In genomic region chr3:56471823-56472222, GRCm38 (mm10) we compare ENCODE assay signal across 30 mouse cellular contexts.
DNase-seq lines count a peak whose midpoint lies in the region; ATAC-seq and TF ChIP-seq lines count a peak whose summit lies in the region.
"Had no signal": no experiment of that assay in that cellular context is flagged by ENCODE, and none has a peak within 500 bp of the region (broad histone marks: within the 10 kb centered on the region; RNA-seq: fewer than 3 reads in every experiment).

No protein-coding gene starts in this region.

- no peak for ATAC-seq in hindbrain, embryonic 13.5 days (ENCODE audit: low FRiP score)
- ATAC-seq in hindbrain, embryonic 16.5 days, result no peak
- ATAC-seq in midbrain, embryonic 12.5 days (ENCODE audit: low FRiP score, low read depth), result peak; percentile 44; the same call in 1 of the 2 replicates
- ATAC-seq in midbrain, postnatal 0 days (ENCODE audit: low FRiP score), result no peak
- no peak for ATAC-seq in forebrain, embryonic 15.5 days (replicated peaks)
- ATAC-seq: hindbrain, postnatal 0 days; intestine, embryonic 15.5 days; lung, postnatal 0 days had no signal

- peaks cover 26% of the 10 kb centered on the region for H3K4me1 ChIP-seq in hindbrain, embryonic 13.5 days (replicated peaks)
- peaks cover 10% of the 10 kb centered on the region for H3K4me1 ChIP-seq in hindbrain, embryonic 16.5 days (ENCODE audit: control insufficient read depth, insufficient read depth, low read depth, low read length)
- peaks cover 39% of the 10 kb centered on the region for H3K4me1 ChIP-seq in midbrain, embryonic 12.5 days
- H3K4me1 ChIP-seq in midbrain, postnatal 0 days (ENCODE audit: insufficient read depth, low read length), result 0 out of 2 replicates have a peak, but pooled peaks cover 4% of the 10 kb centered on the region
- peaks cover 42% of the 10 kb centered on the region for H3K4me1 ChIP-seq in forebrain, embryonic 15.5 days
- H3K4me1 ChIP-seq: intestine, embryonic 15.5 days; liver, embryonic 13.5 days had no signal

- no peak for DNase-seq in midbrain, postnatal 0 days (ENCODE audit: low spot score)
- DNase-seq in mesoderm, embryonic 11.5 days (ENCODE audit: low read depth, low spot score), result peak; percentile 27
- no peak for DNase-seq in adrenal gland, postnatal 25 days
- DNase-seq: adrenal gland, adult 2 months; B cell, adult 2 months; cerebellum, adult 8-10 months; cerebellum, postnatal 25 days; heart, adult 2 months; heart, postnatal 4 days; kidney, adult 2 months; liver, embryonic 13.5 days; lung, adult 18-20 months; lung, postnatal 4 days; right cerebral cortex, postnatal 4 days; thymus, adult 18-20 months; thymus, postnatal 4 days had no signal

- H3K36me3 ChIP-seq in hindbrain, embryonic 13.5 days, result no peaks in the 10 kb centered on the region
- no peaks in the 10 kb centered on the region for H3K36me3 ChIP-seq in hindbrain, embryonic 16.5 days (ENCODE audit: control insufficient read depth, insufficient read depth, low read length)
- no peaks in the 10 kb centered on the region for H3K36me3 ChIP-seq in midbrain, embryonic 12.5 days
- no peaks in the 10 kb centered on the region for H3K36me3 ChIP-seq in midbrain, postnatal 0 days (ENCODE audit: insufficient read depth, low read length)
- H3K36me3 ChIP-seq in forebrain, embryonic 15.5 days, result no peaks in the 10 kb centered on the region
- H3K36me3 ChIP-seq: embryonic facial prominence, embryonic 12.5 days; heart, embryonic 12.5 days; intestine, embryonic 15.5 days; limb, embryonic 10.5 days; limb, embryonic 15.5 days; liver, embryonic 13.5 days had no signal

- H3K9ac ChIP-seq in hindbrain, embryonic 13.5 days, result no peak overlapping the region
- no peak overlapping the region for H3K9ac ChIP-seq in hindbrain, embryonic 16.5 days (ENCODE audit: low read depth, low read length)
- no peak overlapping the region for H3K9ac ChIP-seq in midbrain, embryonic 12.5 days (replicated peaks)
- H3K9ac ChIP-seq in midbrain, postnatal 0 days (replicated peaks; ENCODE audit: low read length, poor library complexity, severe bottlenecking), result no peak overlapping the region
- no peak overlapping the region for H3K9ac ChIP-seq in forebrain, embryonic 15.5 days (replicated peaks)
- H3K9ac ChIP-seq: embryonic facial prominence, embryonic 12.5 days; heart, embryonic 12.5 days; intestine, embryonic 15.5 days; limb, embryonic 15.5 days; liver, embryonic 13.5 days had no signal

- no peak overlapping the region for H3K4me3 ChIP-seq in hindbrain, embryonic 13.5 days
- no peak overlapping the region for H3K4me3 ChIP-seq in hindbrain, embryonic 16.5 days (ENCODE audit: low read length)
- no peak overlapping the region for H3K4me3 ChIP-seq in midbrain, embryonic 12.5 days
- no peak overlapping the region for H3K4me3 ChIP-seq in midbrain, postnatal 0 days (ENCODE audit: low read depth, low read length)
- H3K4me3 ChIP-seq in forebrain, embryonic 15.5 days, result no peak overlapping the region
- H3K4me3 ChIP-seq: embryonic facial prominence, embryonic 12.5 days; heart, adult 2 months; heart, embryonic 12.5 days; intestine, embryonic 15.5 days; limb, embryonic 10.5 days; limb, embryonic 15.5 days; liver, embryonic 13.5 days; myocyte had no signal

- peak overlapping the region; percentile 48; the same call in 1 of the 2 replicates for H3K27ac ChIP-seq in hindbrain, embryonic 13.5 days
- no peak overlapping the region for H3K27ac ChIP-seq in hindbrain, embryonic 16.5 days (ENCODE audit: low read depth, low read length)
- peak overlapping the region; percentile 77 for H3K27ac ChIP-seq in midbrain, embryonic 12.5 days (replicated peaks)
- H3K27ac ChIP-seq in midbrain, postnatal 0 days (ENCODE audit: low read depth, low read length), result no peak overlapping the region
- H3K27ac ChIP-seq in forebrain, embryonic 15.5 days (replicated peaks), result peak overlapping the region; percentile 43
- H3K27ac ChIP-seq: embryonic facial prominence, embryonic 12.5 days; heart, adult 2 months; hindbrain, postnatal 0 days; intestine, embryonic 15.5 days; kidney, postnatal 0 days; limb, embryonic 10.5 days; limb, embryonic 15.5 days; liver, embryonic 13.5 days; stomach, postnatal 0 days had no signal

- H3K27me3 ChIP-seq in hindbrain, embryonic 13.5 days, result no peaks in the 10 kb centered on the region
- no peaks in the 10 kb centered on the region for H3K27me3 ChIP-seq in hindbrain, embryonic 16.5 days (replicated peaks; ENCODE audit: control insufficient read depth, insufficient read depth, low read length)
- H3K27me3 ChIP-seq in midbrain, embryonic 12.5 days, result no peaks in the 10 kb centered on the region
- no peaks in the 10 kb centered on the region for H3K27me3 ChIP-seq in midbrain, postnatal 0 days (ENCODE audit: insufficient read depth, low read length)
- H3K27me3 ChIP-seq in forebrain, embryonic 15.5 days, result no peaks in the 10 kb centered on the region
- H3K27me3 ChIP-seq: embryonic facial prominence, embryonic 12.5 days; heart, embryonic 12.5 days; intestine, embryonic 15.5 days; limb, embryonic 15.5 days; liver, embryonic 13.5 days had no signal

- 36% methylated on average over 5 of the region's 5 CpGs for WGBS in hindbrain, embryonic 13.5 days
- WGBS in hindbrain, embryonic 16.5 days, result 45% methylated on average over 5 of the region's 5 CpGs
- WGBS in midbrain, embryonic 12.5 days, result 29% methylated on average over 5 of the region's 5 CpGs
- 35% methylated on average over 5 of the region's 5 CpGs for WGBS in midbrain, postnatal 0 days
- WGBS in forebrain, embryonic 15.5 days, result 12% methylated on average over 5 of the region's 5 CpGs

- no peak for TF ChIP-seq CTCF in midbrain, postnatal 0 days (IDR thresholded peaks at IDR 0.05)

- H3K4me2 ChIP-seq in hindbrain, embryonic 13.5 days, result no peak overlapping the region
- no peak overlapping the region for H3K4me2 ChIP-seq in hindbrain, embryonic 16.5 days (ENCODE audit: low read length)
- no peak overlapping the region for H3K4me2 ChIP-seq in midbrain, embryonic 12.5 days (replicated peaks)
- no peak overlapping the region for H3K4me2 ChIP-seq in midbrain, postnatal 0 days (ENCODE audit: low read depth, low read length, poor library complexity, severe bottlenecking)
- no peak overlapping the region for H3K4me2 ChIP-seq in forebrain, embryonic 15.5 days (replicated peaks)
- H3K4me2 ChIP-seq: embryonic facial prominence, embryonic 12.5 days; heart, embryonic 12.5 days; intestine, embryonic 15.5 days; limb, embryonic 15.5 days; liver, embryonic 13.5 days had no signal

- no peaks in the 10 kb centered on the region for H3K9me3 ChIP-seq in hindbrain, embryonic 13.5 days
- no peaks in the 10 kb centered on the region for H3K9me3 ChIP-seq in hindbrain, embryonic 16.5 days (ENCODE audit: control insufficient read depth, low read length)
- H3K9me3 ChIP-seq in midbrain, embryonic 12.5 days, result no peaks in the 10 kb centered on the region
- H3K9me3 ChIP-seq in midbrain, postnatal 0 days (ENCODE audit: low read length), result no peaks in the 10 kb centered on the region
- H3K9me3 ChIP-seq in forebrain, embryonic 15.5 days, result no peaks in the 10 kb centered on the region
- H3K9me3 ChIP-seq: embryonic facial prominence, embryonic 12.5 days; intestine, embryonic 15.5 days; limb, embryonic 10.5 days; limb, embryonic 15.5 days; liver, embryonic 13.5 days had no signal

Comparison
In these comparisons a context has a peak if more than half of its experiments do, and no peak if none do; other contexts are left out.
1. H3K27ac ChIP-seq: peak in hindbrain, embryonic 13.5 days (single experiment), midbrain, embryonic 12.5 days (single experiment) and forebrain, embryonic 15.5 days (single experiment); none in hindbrain, embryonic 16.5 days (single experiment) and midbrain, postnatal 0 days (single experiment).